ENCODE assay signal across 17 mouse cellular contexts in genomic region chr7:123113590-123113989, GRCm38 (mm10).
"Had no signal": no experiment of that assay in that cellular context is flagged by ENCODE, and none has a peak within 500 bp of the region (broad histone marks: within the 10 kb centered on the region; RNA-seq: fewer than 3 reads in every experiment).

No protein-coding gene starts in this region.

- DNase-seq: gastrocnemius, adult 2 months; gastrocnemius, postnatal 10 days; gastrocnemius, postnatal 25 days; heart, adult 2 months; heart, postnatal 10 days; heart, postnatal 4 days; kidney, adult 18-20 months; kidney, adult 8-10 months; kidney, postnatal 10 days; kidney, postnatal 25 days; kidney, postnatal 4 days; liver had no signal

- ATAC-seq: forebrain, embryonic 16.5 days; hindbrain, embryonic 16.5 days; inflammation-experienced regulatory T-cells, adult 6 months; intestine, embryonic 15.5 days; intestine, postnatal 0 days had no signal
